Mouse (Mus musculus) v-Abl transformed pro-B cells (cell line): ENCODE results near the gene Ephx4.

Experiments used
- in situ Hi-C, 2 experiments: fragments of 400-800 bp; cut with MboI; formaldehyde crosslinking; loops; one replicate each; pipeline ENCODE4 v1.15.1; 2025; ENCODE audit not compliant: unreplicated experiment in 2 of 2

Ephx4 gene

DNA sequence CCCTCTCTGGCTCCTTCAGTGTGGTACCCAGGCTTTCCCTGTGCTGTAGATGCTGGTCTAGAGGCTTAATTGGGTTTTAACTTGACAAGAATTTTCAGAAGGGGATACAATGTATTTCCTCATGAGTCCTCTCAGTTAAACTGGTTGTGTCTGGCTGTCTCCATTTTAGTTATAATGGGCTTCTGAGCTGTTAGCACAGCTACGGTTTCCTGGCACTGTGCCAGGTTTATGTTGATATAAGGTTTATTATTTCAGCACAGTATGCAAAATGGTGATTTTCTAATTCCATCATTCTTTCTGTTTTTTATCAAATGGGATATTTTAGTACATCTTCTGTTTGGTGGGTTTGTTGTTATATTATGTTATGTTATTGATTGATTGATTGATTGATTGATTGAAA is 19.1 kb downstream of the Ephx4 start:
- in situ Hi-C loops = no loop called here

DNA sequence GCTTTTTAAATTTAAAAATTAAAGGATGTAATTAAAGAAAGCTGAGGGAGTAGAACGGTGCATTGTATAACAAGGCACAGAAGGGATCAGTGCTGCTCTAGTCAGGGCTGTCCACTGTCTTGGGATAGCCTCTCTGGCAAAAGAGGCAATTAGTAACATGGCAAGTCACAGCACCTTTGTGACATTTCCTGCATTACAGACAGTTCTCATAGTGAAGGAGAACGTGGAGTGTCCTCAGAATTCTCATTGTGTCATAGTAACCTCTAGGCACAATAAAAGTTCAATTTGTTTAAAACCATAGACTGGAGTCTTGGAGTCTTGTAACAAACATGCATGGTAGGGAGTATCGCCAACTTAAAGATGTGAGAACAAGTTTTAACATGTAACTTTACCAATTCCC is 28.7 kb downstream of the Ephx4 start, which contains the start of gene Lpcat2b:
Gene Lpcat2b (plus strand): TSS at position 301 of the 400 bp plus-strand sequence.
- in situ Hi-C loops = loop anchor here in 1 of 2 experiments (10.0 kb wide), 1 partner anchor 1004 kb away; the partner anchor contains the start of gene Atp5k

DNA sequence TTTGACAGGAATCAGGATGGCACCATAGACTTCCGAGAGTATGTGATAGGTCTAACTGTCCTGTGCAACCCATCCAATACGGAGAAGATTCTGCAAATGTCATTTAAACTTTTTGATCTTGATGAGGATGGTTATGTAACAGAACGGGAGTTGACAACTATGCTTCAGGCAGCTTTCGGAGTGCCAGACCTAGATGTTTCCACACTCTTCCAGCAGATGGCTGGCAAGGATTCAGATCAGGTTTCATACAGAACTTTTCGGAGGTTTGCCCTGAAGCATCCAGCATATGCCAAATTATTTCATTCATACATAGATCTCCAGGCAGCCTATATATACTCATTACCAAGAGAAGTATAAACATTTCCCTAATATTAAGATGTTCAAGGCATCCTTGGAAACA is 31.5 kb downstream of the Ephx4 start:
- in situ Hi-C loops = loop anchor here in 1 of 2 experiments (10.0 kb wide), 1 partner anchor 1001 kb away; the partner anchor contains the start of gene Atp5k

DNA sequence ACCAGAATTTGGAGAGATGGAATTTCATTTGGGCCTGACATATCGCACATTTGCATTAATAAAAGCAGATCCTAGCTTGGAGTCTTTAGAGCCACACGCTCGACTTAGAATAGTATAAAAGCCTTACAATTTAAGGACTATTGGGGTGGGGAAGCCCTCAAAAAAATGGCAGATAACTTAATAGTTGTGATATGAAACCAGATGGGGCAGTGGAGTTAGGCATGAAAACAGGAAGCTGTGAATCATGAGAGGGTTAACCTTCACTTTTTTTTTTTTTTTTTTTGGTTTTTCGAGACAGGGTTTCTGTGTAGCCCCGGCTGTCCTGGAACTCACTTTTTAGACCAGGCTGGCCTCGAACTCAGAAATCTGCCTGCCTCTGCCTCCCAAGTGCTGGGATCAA is 33.6 kb downstream of the Ephx4 start:
- in situ Hi-C loops = loop anchor here in 1 of 2 experiments (10.0 kb wide), 1 partner anchor 999 kb away; the partner anchor contains the start of gene Atp5k

DNA sequence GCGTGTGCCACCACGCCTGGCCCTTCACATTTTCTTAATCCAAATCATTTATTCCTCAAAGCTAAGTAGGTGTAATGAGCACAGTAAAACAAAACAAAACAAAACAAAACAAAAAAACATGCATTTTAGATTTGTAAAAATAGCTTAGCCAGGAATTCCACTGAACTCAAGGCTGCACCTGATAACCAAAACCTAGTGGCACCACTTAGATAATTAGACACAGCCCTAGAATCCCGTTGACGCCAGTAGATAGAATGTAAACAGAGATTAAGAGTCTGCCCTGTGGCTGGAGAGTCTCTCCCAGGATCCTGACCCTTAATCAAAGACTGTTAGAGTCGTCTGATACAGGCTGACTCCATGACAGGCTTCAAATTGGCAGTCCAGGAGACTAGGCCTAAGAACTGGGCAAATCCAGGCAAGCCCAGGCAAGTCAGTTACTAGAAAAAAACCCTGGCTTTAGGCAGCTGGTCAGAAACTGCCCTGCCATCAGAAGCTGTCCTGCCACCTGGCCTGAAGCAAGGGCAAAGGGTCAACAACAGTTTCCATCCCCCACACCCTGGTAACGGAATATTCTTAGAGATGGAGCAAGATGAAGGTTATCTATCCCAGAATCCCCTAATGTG is 34.2 kb downstream of the Ephx4 start:
- in situ Hi-C loops = loop anchor here in 1 of 2 experiments (10.0 kb wide), 1 partner anchor 998 kb away; the partner anchor contains the start of gene Atp5k

DNA sequence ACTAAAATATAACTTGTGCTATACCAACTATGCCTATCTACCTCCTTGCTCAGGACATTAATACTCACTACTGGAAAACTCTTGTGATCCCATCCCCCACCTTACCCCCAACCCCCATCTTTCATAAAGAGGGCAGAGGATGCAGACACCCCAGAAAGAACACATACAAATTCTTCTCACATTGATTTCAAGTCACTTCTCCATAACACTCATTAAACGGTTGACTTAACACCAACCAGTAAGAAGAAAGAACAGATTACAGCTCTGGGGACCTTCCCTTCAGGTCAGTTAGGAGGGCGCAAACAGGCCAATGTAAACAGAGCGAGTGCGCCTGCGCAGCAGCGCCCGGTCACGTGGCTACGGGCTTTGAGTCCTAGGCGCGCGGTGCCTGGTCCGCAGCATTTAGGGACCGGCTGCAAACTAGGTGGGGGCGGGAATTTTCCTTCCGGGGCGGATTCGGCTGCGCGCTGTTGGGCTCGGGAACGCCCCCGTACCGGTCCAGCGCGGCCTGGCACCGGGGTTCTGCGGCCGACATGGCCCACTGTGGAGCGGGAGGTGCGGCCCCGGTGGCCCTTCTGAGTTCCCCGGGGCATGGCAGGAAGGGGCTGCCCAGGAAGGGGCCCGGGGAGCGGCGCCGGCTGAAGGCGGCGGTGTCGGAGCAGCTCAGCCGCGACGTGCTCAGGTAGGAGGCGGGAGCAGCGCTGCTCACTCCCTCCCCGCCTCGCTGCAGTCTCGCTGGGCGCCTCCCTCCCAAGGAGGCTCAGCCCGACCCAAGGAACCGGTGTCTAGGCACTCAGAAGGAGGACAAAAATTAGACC is 35.1 kb downstream of the Ephx4 start, which contains the start of gene Btbd8:
Gene Btbd8 (plus strand): TSS at position 534 of the 818 bp plus-strand sequence.
- in situ Hi-C loops = loop anchor here in 1 of 2 experiments (10.0 kb wide), 1 partner anchor 997 kb away; the partner anchor contains the start of gene Atp5k

DNA sequence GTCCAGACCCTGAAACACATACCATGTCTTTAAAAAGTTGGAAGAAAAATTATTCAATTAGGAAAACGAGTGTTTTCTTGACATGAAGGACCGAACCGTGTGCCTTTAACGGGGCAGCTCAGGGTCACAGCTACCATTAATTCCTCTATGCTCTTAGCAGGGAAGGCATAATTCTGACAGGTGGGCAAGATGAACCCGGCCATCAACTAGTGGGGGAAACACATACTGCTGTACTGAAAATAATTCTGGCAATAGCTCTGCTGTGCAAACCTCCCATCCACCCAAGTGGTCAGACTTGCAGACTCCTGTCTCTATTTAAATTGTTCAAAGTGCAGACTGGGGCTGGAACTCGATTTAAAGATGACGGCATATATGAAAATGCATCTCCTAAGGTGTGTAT is 35.8 kb downstream of the Ephx4 start:
- in situ Hi-C loops = loop anchor here in 1 of 2 experiments (10.0 kb wide), 1 partner anchor 996 kb away; the partner anchor contains the start of gene Atp5k

DNA sequence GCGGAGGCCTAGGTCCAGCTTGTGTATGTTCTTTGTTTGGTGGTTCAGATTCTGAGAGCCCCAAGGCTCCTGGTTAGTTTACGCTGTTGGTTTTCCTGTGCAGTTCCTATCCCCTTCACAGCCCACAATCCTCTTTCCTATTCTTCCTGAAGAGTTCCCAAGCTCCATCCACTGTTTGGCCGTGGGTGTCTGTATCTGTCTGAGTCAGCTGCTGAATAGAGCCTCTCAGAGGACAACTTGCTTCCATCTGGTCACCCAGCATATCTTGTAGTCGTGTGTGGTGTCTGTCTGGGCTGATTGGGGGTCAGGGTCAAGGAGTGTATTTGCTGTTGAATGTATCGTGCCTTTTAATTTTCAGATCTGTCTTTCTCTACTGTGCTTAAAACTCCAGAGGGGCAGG is 39.3 kb downstream of the Ephx4 start:
- in situ Hi-C loops = no loop called here

DNA sequence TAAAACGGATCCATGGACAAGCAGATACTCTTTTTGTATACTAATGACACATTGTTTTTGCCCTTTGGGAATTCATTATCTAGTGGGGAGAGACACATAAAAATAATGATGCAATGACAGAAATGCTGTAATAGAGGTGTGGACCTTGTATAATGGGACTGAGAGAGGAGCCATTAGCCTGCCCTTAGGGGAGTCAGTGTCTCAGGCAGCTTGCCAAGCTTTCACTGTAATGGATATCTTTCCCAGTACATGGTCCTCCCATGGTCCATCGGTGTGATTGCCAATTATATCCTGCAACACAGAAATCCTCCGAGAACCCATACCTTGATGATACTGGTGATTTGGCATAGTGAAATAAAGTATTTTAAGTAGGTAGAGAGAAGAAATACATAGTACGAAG is 41.7 kb downstream of the Ephx4 start:
- in situ Hi-C loops = no loop called here

DNA sequence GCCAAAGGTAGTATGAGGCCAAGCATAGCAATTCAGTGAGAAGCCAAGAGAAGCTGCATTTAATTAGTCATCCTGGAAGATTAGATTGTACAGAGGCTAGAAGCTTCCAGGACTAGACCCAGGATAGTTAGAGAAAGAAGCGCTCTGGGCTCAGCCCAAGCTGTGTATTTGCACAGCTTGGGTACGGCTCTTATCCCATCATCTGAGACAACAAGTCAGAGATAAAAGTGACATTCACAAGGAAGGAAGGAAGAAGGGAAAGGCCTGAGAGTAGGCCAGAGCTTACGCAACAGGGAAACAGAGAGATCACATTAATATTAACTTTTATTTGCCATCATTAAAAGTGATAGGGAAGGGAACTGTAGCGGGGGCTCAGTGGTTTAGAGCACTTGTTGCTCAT is 45.4 kb downstream of the Ephx4 start:
- in situ Hi-C loops = no loop called here

DNA sequence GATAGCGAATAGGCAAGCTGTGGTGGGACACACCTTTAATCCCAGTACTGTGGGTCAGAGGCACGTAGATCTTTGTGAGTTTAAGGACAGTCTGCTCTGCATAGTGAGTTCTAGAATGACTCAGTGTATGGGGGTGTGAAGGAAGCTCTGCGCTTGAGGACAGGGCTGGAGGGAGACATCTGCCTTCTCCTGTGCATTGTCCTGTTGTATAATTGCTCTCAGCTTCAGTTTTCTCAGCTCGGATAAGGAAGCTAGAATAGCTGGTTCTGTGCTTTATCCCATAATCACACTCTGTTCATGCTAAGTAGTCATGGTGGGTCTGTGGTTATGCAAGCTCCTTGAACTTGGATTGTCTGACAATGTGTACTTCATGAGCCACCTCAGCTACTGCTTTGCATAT is 46.2 kb downstream of the Ephx4 start:
- in situ Hi-C loops = no loop called here

DNA sequence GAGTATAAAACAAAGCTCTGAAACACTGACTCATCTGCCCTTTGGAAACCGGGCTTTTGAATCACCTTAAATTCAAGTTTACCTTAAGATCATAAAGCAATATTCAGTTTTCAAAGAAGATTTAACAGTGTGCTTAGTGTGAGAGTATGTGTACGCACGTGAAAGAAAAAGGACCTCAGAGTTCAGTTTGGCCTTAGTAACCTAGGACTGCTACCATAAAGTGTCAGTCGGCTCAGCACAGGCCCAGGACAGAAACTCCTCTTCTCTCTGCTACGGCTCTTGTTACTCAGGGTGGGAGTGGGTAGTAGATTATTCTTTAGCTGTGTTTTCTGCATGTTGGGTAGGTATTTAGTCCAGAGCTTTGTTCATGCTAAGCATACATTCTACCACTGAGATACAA is 47.1 kb downstream of the Ephx4 start:
- in situ Hi-C loops = no loop called here

DNA sequence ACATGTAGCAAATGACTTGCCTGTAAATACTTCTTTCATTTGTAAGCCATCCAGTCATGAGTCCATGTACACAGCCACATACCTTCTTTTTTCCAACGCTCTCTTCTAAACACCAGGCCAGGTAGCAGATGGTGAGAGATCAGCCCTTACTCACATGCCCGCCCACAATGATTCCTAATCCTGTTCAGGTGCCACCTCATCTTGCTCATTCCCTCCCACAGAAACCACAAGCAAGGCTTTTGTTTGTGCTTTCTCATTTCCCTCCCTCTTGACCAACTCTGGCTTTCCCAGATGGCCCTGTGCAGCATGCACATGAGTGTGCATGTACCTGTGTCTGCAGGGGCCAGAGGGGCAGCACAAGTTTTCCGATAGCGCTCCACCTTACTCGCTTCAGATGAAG is 47.8 kb downstream of the Ephx4 start:
- in situ Hi-C loops = no loop called here

DNA sequence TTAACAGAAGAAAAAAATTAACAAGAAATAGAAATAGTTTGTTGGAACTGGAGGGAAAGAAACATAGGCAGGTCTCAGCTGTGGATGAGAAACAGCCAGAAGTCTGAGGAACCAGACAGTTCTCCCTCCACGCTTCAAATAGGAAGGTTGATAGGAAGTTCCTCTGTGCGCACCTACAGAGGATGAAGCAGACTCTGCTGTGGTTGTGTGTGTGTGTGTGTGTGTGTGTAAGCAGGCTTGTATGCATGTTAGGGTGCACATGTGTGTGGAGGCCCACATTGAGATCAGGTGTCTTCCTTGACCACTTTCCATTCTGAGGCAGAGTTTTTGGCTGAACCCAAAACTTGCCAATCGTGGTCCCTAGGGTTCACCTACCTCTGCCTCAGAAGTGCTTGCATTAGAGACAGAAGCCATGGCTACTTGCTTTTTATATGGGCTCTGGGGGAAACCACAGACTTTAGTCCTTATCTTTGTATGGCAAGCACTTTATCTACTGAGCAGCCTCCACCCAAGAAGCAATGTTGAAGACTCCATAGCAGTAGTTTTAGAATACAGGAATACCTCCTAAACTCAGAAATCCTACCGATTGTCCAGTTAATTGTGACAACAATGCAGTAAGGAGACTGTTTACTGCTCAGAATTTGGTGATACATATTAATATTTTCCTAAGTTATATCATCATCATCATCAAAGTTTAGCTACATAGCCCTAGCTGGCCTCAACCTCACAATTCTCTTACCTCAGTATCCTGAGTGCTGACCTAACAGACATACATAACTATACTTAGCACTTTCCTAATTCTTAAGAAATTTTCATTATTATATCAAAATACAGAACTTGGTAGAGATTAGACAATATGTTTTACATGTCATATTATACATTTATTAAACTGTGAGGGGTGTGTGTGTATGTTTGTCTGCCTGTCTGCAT is 59.9 kb downstream of the Ephx4 start:
- in situ Hi-C loops = no loop called here

DNA sequence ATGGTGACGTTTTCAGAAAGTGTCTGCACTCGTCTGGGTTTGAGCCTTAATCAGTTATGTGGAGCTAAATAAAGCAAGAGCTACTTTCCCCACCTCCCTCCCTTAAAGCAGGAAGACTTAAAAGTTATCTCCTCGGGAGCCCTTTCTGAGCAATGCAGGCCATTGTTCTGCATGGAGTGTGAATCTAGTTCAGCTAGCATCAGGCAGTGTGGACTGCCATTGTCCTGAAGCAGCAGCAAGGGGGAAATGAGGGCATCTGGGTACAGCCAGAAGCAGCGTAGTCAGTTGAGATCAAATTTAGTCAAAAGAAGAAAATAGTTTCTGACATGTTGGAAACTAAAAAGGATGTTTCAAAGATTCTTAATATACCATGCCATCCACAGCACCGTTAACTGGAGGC is 64.0 kb downstream of the Ephx4 start:
- in situ Hi-C loops = no loop called here

DNA sequence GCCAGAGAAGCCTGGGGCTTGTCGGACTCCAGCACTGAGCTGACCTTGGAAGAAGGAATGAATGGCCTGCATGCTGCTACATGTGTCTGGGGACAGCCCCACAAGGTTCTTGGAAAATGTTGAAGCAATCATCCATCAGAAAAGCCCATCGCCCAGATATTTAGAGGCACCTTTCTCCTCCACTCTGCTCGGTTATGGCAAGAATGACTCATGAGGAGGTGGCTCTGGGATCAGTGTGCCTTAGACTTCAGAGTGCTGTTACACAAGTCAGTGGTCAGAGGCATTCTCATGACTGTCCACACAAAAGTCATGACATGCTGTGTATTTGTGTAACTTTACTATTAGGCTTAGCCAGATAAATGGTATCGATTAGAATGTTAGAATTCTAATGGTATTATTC is 64.6 kb downstream of the Ephx4 start:
- in situ Hi-C loops = no loop called here

DNA sequence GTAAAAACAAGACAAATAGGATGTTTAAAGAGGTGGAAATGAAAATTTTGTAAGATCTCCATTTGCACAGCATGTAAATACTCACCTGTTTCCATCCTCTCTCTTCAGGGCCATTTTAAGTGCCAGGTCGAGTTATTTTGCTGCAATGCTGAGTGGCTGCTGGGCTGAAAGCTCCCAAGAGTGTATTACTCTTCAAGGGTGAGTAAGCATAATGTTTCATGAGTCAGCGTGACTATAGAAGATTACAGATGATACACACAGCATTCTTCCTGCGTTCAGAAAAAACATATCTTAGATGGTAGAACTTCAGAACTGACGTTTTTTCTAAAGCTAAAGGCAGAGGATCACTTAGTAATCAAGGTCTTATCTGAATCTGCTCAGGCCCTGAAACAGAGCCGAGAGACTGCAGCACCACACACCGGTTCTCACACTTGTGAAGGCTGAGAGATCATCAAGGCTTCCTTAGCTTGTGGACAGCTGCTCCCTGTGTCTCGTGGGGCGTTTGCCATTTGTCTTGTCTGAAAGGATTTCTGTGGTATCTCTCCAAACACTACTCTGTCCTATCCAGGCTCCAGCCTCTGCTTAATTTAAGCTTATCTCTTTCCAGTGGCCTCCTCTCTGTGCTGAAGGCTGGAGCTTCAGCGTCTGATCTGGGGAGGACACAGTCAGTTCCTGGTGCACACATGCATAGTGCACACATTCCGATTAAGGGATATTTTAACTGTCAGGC is 68.2 kb downstream of the Ephx4 start:
- in situ Hi-C loops = no loop called here
